Mouse (Mus musculus): Measurements from ENCODE around the gene Nfe2l3.

The Nfe2l3 gene

DNA sequence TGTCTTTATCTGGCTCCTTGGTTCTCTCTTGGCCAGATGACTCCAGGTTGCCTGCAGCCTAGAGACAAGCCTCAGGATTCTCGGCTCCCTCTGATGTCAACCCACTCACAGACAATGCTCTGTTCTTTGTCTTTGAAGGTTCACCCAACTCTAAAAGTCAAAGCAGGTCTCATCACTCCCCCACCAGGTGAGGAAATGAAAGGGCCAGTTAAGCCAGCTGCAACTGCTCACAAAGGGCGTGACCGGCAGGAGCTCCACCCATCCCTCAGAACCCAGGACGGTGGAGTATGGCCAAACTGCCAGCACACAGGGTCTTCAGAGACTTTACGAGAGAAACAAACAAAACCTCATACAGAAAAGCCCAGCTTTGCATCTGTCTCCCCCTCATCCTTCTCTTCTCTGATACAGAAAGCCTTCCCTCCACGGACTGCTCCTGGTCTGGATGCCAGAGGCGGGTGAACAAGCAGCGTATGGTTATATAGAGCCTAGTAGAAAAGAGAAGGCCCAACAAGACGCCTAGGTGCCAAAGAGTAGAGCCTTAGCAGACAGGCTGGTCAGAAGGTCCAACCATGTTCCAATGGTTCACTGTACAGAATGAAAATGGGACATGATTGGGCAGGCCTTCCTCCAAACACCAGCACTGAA, 9.8 kb downstream of the Nfe2l3 start:
- in situ Hi-C loops (cut with MseI, MboI), result loop anchor here (10.0 kb wide), 1 partner anchor 58 kb away; no protein-coding TSS in a partner anchor

DNA sequence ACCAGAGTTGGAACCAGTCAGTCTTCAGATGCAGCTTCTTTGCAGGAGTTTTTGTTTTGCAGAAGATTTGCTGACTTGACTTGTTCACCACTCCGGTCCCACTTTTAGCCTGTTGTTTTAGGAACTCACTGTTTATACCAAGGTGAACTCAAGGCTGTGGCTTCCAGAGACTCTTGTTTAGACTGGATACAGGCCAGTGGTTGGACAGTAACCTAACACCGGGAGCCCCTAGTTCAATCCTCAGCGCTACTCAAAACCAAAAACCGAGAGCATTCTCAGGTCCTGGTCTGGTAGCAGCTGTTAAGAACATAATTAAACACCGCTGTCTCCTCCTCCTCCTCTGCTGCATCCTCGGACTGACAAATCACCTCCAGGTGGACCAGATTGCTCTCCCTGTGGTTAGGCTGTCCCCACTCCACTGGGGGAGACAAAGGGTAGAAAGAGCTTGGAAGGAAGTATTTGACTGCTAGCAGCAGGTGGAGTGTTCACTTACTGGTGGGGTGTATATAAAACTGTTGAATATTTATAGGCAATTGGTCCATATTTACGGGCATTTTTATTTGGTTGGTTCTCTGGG, 20.5 kb downstream of the Nfe2l3 start:
- in situ Hi-C loops (cut with MseI, MboI), result loop anchor here in 1 of 2 experiments (10.0 kb wide), 1 partner anchor 248 kb away; no protein-coding TSS in a partner anchor

DNA sequence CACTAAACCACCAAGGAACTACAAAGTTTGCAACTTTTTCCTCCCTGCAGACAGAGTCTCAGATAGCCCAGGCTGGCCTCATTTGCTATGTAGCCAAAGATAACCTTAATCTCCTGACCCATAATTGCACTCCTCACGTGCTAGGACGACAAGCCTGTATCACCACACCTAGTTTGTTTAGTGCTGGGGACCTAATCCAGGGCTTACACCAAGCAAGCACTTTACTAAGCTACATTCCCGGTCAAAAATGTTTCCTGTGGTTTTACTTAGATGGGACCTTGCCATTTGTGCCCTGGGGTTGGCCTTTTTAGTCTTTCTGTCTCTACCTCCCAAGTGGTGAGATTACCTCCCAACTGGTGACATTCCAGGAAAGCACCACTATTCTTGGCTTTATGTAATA, 22.5 kb downstream of the Nfe2l3 start:
- in situ Hi-C loops (cut with MseI, MboI), result loop anchor here in 1 of 2 experiments (10.0 kb wide), 1 partner anchor 250 kb away; no protein-coding TSS in a partner anchor

DNA sequence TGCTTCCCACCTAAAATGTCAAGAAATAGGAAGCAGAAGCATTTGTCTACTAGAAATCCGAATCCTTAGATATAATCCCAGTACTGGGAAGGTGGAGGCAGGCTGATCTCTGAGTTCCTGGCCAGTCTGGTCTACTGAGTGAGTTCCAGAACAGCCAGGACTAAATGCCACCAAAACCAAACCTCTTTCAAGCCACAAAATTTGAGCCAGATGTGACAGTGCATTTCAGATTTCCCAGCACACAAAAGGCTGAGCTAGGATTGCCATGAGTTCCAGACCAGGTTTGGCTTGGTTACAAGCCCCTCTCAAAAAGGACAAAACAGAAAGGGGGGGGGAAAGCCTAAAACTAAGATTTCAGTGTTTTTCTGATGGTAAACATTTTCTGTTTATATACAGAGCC, 23.7 kb downstream of the Nfe2l3 start:
- in situ Hi-C loops (cut with MseI, MboI), result loop anchor here in 1 of 2 experiments (10.0 kb wide), 1 partner anchor 251 kb away; no protein-coding TSS in a partner anchor

DNA sequence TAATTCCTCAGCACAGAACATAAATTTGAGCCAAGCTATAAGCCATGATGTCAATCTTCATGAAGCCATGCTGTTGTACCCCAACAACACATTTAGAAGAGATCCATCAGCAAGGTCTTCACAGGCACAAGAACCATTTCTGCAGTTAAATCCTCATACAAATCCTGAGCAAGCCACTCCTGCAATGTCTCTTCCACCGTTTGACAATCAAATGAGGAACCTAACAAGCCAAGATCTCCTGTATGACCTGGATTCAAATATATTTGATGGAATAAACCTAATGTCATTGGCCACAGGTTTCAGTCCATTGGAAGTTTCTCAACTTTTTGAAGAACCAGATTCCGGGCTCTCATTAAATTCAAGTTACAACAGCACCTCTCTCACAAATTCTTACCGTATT, 24.8 kb downstream of the Nfe2l3 start:
- in situ Hi-C loops (cut with MseI, MboI), result loop anchor here in 1 of 2 experiments (10.0 kb wide), 1 partner anchor 252 kb away; no protein-coding TSS in a partner anchor

DNA sequence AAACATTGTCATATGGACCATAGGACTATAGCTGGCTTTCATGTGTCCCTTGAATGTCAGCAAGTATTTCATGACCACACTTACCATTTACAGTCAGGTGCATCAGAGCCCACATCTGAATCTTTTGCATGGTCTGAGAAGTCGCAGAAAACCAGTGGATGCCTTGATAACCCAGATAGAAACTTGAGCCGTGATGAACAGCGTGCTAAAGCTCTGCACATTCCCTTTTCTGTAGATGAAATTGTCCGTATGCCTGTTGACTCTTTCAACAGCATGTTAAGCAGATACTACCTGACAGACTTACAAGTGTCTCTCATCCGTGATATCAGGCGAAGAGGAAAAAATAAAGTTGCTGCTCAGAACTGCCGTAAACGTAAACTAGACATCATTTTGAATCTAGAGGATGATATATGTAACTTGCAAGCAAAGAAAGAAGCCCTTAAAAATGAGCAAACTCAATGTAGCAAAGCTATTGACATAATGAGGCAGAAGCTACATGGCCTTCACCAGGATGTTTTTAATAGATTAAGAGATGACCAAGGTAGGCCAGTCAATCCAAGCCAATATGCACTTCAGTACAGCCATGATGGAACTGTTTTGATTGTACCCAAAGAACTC, 25.4 kb downstream of the Nfe2l3 start:
- in situ Hi-C loops (cut with MseI, MboI), result loop anchor here in 1 of 2 experiments (10.0 kb wide), 1 partner anchor 253 kb away; no protein-coding TSS in a partner anchor

DNA sequence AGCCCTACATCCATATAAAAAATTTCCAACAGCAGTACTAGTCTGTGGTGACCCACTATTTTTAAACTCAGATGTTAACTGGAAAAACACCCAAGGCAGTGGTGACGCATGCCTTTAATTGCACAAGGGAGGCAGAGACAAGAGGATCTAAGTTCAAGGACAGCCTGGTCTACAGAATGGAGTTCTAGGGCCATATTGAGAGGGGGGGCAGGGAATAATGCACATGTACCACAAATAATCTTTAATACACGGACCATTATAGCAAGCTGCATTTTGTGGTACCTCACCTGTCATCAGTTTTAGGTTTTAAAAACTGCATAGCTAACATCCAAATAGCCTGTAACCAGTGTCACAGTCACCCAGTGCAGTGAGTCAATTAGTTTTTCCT, 26.4 kb downstream of the Nfe2l3 start:
- in situ Hi-C loops (cut with MseI, MboI), result loop anchor here in 1 of 2 experiments (10.0 kb wide), 1 partner anchor 254 kb away; no protein-coding TSS in a partner anchor

DNA sequence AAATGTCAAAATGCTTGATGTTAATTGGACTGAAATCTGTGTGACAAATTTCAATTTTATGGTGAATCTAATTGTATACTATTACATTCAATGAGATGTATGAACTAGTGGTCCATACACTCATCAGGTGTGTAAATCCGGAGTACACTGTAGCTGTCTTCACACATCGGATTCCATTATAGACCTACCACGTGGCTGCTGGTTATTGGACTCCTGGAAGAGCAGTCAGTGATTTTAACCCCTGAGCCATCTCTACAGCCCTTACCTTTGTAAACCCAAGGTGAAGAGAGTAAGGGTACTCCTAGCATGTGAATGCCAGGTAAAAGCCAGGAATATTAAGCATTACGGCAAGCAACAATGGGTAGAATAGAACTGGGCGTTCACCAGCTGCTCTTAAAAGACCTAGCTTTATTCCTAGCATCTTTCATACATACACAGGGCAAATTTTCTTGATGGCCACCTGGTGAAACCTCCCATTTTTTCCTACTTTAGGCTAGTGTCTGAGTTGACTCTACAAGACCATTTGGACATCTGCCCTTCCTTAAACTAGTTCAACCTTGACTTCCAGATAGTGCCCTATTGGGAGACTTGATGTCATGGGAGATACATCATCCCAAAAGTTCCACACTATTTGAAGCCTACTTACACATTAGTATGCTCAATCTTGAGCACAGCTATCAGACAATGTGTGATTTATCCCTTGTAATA, 27.0 kb downstream of the Nfe2l3 start:
- in situ Hi-C loops (cut with MseI, MboI), result loop anchor here in 1 of 2 experiments (10.0 kb wide), 1 partner anchor 255 kb away; no protein-coding TSS in a partner anchor

DNA sequence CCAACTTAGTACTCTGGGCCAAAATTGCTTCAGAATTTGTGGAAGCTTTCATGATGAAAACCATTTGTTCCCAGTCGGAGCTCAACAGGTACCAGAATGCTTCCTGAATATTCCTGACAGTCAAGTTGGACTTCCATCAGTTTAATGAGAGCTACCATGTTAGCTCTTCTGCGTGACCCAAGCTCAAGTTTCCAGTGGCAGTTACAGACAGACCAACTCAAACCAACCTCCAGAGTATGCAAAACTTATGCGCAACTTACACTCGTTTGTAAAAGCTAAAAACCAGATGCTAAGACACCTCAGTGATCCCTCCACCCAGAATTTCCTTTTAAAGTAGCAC, 27.5 kb downstream of the Nfe2l3 start:
- in situ Hi-C loops (cut with MseI, MboI), result no loop called here

DNA sequence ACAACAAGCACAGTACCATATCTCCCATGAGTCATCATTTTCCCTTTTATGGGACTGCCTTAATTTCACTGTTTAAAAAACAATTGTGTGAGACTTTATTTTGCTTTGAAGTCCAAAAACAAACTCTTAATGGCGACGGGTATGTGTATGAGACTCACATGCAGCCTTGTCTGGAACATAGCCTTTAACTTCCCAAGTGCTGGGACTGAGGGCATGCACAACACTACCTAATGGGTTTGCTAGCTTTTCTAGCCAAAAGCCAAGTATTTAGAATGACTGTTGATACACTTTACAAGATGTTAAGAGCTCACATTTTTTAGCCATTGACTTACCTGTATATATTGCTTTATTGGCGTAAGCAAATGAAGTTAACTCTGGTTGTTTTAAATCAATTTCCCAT, 27.9 kb downstream of the Nfe2l3 start:
- in situ Hi-C loops (cut with MseI, MboI), result no loop called here

DNA sequence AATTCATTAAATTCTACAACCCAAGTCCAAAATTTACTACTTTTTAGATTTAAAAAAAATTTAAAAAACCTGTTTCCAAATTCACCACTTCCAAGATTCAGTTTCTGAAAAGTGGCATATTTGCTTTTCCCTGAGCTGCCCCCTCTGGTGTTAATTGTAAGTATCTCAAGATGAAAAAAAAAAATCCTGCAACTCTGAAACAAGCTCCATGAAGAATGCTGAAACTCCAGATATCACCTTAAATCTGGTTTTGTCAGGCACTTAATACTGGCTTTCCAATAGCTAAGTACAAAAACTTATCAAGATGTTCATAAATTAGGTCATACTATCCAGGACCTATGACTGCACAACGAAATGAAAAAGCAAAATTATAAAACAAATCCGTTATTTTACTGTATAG, 35.2 kb downstream of the Nfe2l3 start:
- in situ Hi-C loops (cut with MseI, MboI), result no loop called here

DNA sequence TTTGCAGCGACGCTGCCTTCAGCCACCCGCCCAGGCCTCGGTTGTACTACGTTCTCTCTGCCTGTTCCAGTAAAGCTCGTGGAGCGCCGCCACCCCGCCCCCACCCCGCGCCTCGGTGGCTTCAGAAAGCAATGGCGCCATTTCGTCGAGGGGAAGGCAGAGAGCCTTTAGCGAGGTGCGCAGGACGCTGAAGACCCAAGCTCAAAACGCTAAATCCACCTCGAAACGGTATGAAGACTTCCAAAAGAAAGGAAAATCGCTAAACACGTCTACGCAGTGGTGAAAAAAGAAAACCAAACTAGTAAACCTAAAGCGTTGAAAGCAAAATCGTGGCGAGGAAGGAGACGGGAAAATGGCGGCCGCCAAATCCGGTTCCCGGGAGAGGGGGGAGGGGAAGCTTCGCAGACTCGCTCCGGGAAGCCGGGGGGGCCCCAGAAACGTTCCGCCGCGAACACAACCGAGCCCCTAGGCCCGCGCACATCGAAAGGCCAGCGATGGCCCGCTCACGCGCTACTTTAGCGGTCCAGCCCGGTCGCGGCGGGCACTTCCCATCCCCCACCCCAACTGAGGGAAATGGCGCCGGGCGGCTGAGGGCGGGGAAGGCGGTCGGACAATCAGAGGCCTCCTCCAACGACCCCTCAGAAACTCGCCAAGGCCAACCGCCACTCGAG, 36.6 kb downstream of the Nfe2l3 start:
- in situ Hi-C loops (cut with MseI, MboI), result no loop called here

DNA sequence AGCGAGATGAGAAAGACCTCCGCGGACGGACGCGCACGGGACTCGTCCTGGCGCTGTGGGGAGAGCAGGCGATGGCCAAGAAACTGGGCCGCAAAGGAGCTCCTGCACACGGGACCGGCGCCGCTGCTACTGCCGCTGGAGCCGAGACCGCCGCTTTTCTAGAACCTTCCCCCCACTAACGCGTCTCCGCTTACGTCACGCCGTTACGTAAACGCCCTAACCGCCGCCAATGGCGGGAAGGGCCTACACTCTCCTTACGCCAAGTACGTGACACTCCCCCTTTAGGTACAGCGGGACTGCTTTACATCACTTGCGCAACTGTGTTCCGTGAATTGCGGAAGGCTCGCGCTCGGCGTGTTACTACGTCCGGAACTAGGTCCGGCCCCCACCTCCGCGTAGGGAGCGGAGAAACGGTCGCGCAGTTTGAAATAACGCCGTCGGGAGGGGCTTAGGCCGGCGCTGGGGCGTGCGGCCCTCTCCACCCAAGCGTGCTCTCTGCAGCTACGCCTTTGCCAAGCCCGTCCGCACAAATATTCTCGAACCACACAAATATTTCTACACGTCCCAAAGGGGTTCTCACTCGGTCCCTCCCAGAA, 37.3 kb downstream of the Nfe2l3 start, which contains the start of gene Hnrnpa2b1:
Gene Hnrnpa2b1 (minus strand): TSS at position 180 of the 596 bp plus-strand sequence.
- in situ Hi-C loops (cut with MseI, MboI), result no loop called here

DNA sequence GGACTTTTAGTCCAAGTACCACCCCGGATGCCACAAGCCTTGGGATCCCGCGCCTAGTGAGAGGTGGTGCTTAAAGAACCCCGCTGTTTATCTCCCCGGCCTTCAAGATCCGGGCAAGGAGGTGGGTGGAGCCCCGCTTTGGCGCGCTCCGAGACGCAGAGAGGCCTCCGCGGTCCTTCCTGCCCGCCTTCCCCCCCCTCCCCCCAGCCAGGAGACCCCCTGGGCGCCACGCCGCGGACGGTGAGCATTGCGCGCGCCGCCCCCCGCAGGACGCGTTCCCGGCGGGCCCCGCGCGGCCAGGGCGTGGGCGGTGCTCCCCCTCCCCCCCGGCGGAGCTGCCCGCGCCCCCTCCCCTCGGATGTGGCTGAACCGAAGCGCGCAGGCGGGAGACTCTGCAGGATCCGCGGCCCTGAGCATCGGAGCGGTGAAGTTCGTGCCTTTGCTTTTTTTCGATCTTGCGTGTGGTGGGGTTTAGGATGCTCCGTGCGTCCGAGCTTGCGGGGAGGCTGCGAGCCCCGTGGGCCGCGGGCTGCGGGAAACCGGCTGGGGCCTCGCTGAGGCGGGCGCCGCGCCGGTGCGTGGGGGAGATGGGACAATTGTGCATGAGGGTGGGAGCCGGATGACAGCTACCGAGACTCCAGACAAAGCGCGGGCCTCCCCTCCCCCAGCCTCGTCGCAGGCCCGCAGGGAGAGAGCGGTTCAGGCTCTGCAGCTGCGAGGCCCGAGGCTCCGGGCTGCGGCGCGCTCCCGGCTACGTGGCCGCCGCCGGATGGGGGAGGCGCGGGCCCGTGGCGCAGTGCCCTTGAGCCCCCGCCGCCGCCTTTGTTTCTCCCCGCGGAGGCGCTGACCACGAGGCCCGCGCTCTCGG, 38.1 kb downstream of the Nfe2l3 start, which contains the start of gene Cbx3:
Gene Cbx3 (plus strand): TSS at position 50 of the 868 bp plus-strand sequence.
- in situ Hi-C loops (cut with MseI, MboI), result no loop called here

DNA sequence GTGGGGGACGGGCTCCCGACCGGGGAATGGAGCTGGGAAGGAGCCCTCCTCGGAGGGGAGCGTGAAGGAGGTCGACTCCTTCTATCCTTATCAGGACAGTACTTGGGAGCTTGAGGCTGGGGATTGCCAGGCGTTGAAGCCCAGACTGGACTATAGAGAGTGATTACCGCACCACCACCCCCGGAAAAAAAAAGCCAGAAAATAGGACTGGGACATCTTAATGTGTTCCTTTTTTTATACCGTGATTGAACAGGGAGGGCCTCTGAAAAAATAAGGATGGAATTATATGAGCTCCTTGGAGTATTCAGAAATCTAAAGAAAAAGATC, 38.7 kb downstream of the Nfe2l3 start:
- in situ Hi-C loops (cut with MseI, MboI), result no loop called here

DNA sequence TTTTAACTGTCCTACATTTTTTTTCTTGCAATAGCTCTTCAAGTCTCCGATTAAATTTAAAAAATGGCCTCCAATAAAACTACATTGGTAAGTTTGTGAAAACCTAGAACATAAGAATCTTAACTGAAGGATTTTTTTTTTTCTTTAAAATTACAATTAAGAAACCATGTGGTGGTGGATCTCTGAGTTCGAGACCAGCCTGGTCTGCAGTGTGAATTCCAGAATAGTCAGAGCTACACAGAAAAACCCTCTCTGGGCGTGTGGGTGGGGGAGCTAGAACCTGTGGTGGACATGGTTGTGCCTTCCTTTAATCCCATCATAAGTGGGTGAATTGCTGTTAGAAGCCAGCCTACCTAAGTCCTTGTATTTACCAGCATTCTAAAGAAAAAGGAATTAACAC, 39.3 kb downstream of the Nfe2l3 start:
- in situ Hi-C loops (cut with MseI, MboI), result no loop called here

DNA sequence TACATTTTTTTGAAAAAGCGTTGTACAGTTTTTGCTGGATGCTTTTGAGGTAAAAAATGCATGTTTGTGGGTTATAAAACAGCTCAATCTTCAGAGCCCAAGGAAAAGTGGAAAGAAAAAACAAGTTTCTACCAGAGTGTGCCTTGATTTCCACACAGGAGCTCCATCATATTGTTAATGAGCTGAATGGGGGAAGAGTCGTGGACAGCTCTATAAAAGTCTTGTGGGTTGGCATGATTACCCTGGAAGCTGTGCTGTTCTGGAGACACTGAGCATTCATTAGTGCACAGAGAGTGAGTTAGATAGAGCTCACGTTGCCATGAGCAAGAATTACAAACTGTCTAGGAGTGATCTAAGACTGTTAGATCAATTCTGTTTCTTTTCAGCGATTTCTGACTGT, 39.7 kb downstream of the Nfe2l3 start:
- in situ Hi-C loops (cut with MseI, MboI), result no loop called here

DNA sequence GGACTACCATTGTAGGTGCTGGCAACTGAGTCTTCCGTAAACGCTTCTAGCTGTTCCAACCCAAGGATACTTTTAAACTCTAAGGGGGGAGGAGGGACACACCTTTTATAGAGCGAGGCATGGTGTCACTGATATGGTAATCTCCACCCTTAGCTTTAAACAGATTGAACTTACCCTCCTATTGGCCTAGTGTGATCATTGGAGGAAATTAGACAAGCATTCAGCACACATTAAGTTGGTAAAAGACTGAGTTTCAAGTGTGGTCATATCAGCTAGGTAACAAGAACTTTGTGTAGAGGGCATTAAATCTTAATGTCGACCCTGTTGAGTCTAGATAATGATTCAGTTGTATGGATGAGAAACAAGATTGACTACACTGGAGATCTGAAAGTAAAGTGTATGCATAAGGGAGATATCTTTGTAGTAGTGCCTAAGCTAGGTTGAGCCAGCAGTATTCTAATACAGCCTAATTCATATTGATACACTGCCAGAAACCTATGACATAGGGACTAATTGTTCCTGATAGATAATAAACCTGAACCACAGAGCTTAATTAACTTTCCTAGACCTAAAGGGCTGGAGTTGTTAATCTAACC, 46.8 kb downstream of the Nfe2l3 start:
- in situ Hi-C loops (cut with MseI, MboI), result no loop called here

DNA sequence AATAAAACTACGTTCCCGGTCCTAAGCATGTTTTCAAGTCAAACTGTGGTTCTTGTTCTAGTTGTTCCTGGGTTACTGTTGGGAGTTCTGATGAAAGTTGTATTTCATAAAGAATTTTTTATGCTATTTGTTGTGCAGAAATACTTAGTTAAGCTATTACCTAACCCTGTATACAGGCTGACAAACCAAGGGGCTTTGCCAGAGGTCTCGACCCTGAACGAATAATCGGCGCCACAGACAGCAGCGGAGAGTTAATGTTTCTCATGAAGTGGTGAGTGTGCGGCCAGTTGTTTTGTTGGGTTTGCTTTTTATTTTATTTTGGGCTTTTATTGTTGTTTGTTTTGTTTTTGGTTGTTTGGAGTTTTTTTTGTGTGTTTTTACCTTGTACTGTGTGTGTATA, 49.1 kb downstream of the Nfe2l3 start:
- in situ Hi-C loops (cut with MseI, MboI), result no loop called here

DNA sequence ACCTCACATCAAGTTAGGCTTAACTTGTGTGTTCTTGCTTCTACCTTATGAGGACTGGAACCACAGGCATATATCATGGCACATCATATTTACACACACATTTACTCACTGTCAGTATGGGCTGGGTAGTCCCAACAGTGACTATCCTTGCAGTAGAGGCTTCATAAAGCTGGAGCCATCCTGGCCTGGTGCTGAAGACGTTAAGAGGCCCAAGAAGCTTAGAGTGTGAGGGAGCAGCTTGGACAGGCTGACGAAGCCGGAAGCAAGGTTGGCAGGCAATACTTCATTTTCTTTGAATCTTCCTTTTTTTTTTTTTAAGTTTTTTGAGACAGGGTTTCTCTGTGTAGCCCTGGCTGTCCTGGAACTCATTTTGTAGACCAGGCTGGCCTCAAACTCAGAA, 51.4 kb downstream of the Nfe2l3 start:
- in situ Hi-C loops (cut with MseI, MboI), result no loop called here
